Mouse (Mus musculus): ENCODE measurements around the gene Slc8a1. TPM values are rescaled to one million over a fixed set of nuclear protein-coding genes. Genes with fewer than 3 reads are reported as not detected.

Slc8a1 gene
- polyA plus RNA-seq, 1 experiment from 2014 or later: 17.2 TPM

DNA sequence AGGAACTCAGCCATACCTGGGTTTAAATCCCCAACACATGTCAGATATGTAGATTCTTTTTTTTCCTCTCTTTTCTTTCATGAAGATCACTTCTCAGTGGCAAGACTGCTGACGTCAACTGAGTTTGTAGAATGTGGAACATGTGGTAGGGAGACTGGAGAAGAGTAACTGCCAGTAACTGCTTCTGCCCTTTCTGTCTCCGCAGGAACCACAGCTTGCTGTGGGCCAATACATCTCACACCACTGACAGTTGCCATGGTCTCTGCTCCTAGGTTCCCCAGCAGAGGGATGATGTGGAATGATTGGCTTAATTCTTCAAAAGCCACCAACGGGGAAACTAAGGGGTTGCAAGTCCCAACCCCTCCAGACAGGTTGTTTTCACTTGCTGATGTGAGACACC, 33.4 kb downstream of the Slc8a1 start:
- no peak for ATAC-seq (replicated peaks)
- Histone ChIP-seq H3K27me3 (replicated peaks) (no peaks in the 10 kb centered on the region), H3K27ac (no peak overlapping the region), H3K4me1 (no peaks in the 10 kb centered on the region), H3K9me3 (no peaks in the 10 kb centered on the region), H3K4me3 (no peak overlapping the region), H3K9ac (no peak overlapping the region), H3K4me2 (no peak overlapping the region), H3K36me3 (replicated peaks) (no peaks in the 10 kb centered on the region)
- 53% methylated on average over 3 of the region's 3 CpGs for WGBS

DNA sequence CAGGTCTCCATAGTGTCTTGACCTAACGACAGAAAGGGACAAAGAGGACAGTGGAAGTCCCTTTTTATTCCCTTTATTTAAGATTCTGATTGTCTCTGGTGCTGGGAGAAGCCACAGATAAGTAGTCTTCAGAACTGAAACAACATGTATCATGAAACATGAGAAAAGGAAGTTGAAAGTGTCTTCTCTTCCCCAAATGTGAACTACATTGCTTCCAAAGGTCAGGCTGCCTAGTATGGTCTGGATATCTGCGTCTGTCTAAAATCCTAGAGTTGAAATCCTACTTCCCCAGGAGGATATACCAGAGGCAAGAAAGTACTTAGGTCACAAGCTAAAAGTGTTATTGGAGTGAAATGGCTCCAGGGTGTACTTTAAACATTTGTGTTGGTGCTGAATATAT, 34.9 kb downstream of the Slc8a1 start:
- Histone ChIP-seq H3K4me1 (peaks cover 5% of the 10 kb centered on the region; the same call in 1 of the 2 replicates), H3K4me2 (no peak overlapping the region), H3K4me3 (no peak overlapping the region), H3K9me3 (no peaks in the 10 kb centered on the region), H3K9ac (no peak overlapping the region), H3K27me3 (replicated peaks) (no peaks in the 10 kb centered on the region), H3K36me3 (replicated peaks) (no peaks in the 10 kb centered on the region), H3K27ac (no peak overlapping the region)
- 73% methylated on average over 2 of the region's 2 CpGs for WGBS
- no peak for ATAC-seq (replicated peaks)

DNA sequence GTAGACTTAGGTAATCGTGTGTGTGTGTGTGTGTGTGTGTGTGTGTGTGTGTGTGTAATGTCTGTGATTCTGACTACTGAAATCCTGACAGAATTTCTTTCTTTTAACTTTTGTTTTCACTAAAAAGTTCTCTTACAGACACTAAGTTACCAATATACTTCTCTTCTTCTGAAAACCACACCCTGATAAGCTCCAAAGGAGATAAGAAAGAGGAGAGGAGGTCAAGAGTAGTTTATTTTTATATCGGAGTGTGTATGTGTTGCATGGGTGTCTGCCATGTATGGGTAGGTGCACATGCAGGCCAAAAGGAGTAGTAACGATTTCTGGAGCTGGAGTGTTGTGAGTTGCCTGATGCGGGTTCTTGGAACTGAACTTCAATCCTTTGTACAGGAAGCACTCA, 36.5 kb downstream of the Slc8a1 start:
- Histone ChIP-seq H3K27ac (no peak overlapping the region), H3K27me3 (replicated peaks) (no peaks in the 10 kb centered on the region), H3K4me1 (peaks cover 5% of the 10 kb centered on the region; the same call in 1 of the 2 replicates), H3K36me3 (replicated peaks) (no peaks in the 10 kb centered on the region), H3K4me2 (no peak overlapping the region), H3K9me3 (no peaks in the 10 kb centered on the region), H3K9ac (no peak overlapping the region), H3K4me3 (no peak overlapping the region)
- WGBS: 90% methylated on average over 4 of the region's 4 CpGs
- ATAC-seq (replicated peaks): no peak

DNA sequence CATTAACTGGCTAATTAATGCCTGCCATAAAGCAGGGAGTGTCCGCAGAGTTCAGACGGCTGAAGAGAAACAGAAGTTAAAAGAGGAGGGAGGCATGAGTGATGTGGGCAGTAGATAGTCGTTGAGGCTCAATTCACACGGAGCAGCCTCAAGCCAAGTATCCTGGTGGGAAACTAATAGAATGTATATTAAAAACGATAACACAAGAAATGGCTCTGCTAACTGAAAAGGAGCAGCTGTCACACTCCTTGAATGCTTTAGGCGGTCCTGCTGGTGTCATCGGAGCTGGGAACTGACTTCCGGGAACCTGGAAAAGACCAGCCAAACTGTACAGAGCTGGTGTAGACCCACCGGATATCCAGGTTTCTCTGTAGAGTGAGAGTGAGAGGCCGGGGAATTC, 39.4 kb downstream of the Slc8a1 start:
- Histone ChIP-seq H3K4me2 (no peak overlapping the region), H3K27ac (no peak overlapping the region), H3K4me1 (peaks cover 5% of the 10 kb centered on the region; the same call in 1 of the 2 replicates), H3K27me3 (replicated peaks) (no peaks in the 10 kb centered on the region), H3K9me3 (no peaks in the 10 kb centered on the region), H3K36me3 (replicated peaks) (no peaks in the 10 kb centered on the region), H3K9ac (no peak overlapping the region), H3K4me3 (no peak overlapping the region)
- WGBS: 57% methylated on average over 10 of the region's 10 CpGs
- ATAC-seq (replicated peaks): no peak

DNA sequence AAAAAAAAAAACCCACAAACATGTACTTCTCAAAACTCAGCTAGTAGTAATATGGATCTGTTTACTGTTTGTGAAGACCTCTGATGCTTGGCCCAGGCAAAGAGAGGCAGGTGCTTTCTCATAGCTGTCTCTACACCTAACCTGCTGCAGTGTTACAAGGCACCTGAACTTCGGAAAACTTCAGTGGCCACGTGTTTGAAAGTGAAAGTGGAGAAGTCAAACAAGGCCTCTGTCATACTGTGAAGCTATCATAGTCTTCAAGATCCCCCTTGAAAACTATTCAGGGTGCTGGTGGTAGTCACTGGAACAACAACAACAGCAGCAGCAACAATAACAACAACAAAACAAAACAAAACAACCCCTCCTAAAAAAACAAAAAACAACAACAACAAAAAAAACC, 40.5 kb downstream of the Slc8a1 start:
- Histone ChIP-seq H3K9me3 (no peaks in the 10 kb centered on the region), H3K4me1 (peaks cover 5% of the 10 kb centered on the region; the same call in 1 of the 2 replicates), H3K4me3 (no peak overlapping the region), H3K4me2 (no peak overlapping the region), H3K36me3 (replicated peaks) (no peaks in the 10 kb centered on the region), H3K27me3 (replicated peaks) (no peaks in the 10 kb centered on the region), H3K27ac (no peak overlapping the region), H3K9ac (no peak overlapping the region)
- ATAC-seq (replicated peaks): no peak
- WGBS: 78% methylated on average over 2 of the region's 2 CpGs

DNA sequence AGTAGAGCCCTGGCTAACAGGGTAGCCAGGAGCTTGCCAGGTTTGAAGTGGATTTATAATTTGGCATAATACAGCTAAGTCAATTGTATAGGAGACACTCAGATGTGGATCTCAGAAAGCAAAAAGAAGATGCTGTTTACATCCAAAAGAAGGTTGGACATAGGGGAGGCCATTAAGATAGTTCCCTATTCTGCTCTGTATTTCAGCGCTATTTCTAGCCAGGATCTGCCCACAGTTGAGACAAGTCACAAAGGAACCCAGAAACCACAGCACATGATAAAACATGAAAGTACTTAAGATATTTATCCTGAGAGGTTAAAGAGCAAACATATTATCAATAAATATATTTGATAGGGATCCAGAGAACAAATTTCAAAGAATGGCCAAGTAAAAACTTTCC, 43.2 kb downstream of the Slc8a1 start:
- no peaks in the 10 kb centered on the region for H3K27me3 ChIP-seq (replicated peaks)
- H3K4me1 ChIP-seq: peaks cover 5% of the 10 kb centered on the region; the same call in 1 of the 2 replicates
- H3K27ac ChIP-seq: no peak overlapping the region
- ATAC-seq (replicated peaks): no peak
- no peaks in the 10 kb centered on the region for H3K36me3 ChIP-seq (replicated peaks)
- 91% methylated on average over 1 of the region's 1 CpGs for WGBS
- H3K4me2 ChIP-seq: no peak overlapping the region
- no peaks in the 10 kb centered on the region for H3K9me3 ChIP-seq
- no peak overlapping the region for H3K4me3 ChIP-seq
- H3K9ac ChIP-seq: no peak overlapping the region

DNA sequence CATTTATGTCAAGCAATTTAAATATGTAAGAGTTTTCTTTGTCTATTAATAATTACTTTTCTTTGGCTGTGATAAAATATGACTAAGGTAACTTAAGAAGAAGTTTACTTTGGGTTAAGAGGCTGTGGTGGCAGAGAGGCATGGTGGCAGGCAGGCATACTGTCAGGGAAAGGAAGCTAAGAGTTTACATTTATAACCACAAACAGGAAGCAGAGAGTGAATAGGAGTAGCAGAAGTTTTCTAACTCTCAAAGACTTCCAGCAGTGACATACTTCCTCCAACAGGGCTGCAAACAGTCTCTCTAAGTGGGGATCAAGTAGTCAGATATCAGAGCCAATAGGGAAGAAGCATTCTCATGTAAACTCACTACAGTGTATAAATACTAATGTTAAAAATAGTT, 58.6 kb downstream of the Slc8a1 start:
- Histone ChIP-seq H3K4me2 (no peak overlapping the region), H3K4me1 (no peaks in the 10 kb centered on the region), H3K27ac (no peak overlapping the region), H3K27me3 (replicated peaks) (no peaks in the 10 kb centered on the region), H3K36me3 (replicated peaks) (no peaks in the 10 kb centered on the region), H3K9me3 (no peaks in the 10 kb centered on the region), H3K9ac (no peak overlapping the region), H3K4me3 (no peak overlapping the region)
- no peak for ATAC-seq (replicated peaks)

DNA sequence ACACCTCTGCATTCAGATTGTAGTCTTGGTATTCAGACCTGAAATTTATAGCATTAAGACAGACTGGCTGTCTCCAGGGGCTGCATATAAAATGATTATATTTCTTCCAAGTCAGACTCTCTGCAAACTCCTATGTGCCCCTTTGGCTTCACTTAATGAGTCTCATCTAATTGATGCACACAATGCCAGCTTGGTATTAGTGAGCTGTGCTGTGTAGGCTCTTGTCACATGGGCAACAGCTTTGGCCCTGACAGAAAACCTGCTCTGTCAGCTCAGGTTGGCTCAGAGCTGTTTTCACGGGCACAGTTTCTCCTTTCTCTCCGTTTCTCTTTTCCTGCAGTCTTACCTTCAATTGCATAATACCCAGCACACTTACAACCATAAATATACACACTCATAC, 60.7 kb downstream of the Slc8a1 start:
- peaks cover 8% of the 10 kb centered on the region for H3K27me3 ChIP-seq (replicated peaks)
- no peak overlapping the region for H3K27ac ChIP-seq
- H3K36me3 ChIP-seq (replicated peaks): no peaks in the 10 kb centered on the region
- no peak overlapping the region for H3K4me2 ChIP-seq
- no peaks in the 10 kb centered on the region for H3K9me3 ChIP-seq
- H3K4me3 ChIP-seq: no peak overlapping the region
- no peak overlapping the region for H3K9ac ChIP-seq
- ATAC-seq (replicated peaks): no peak
- WGBS: 64% methylated on average over 2 of the region's 2 CpGs
- H3K4me1 ChIP-seq: no peaks in the 10 kb centered on the region

DNA sequence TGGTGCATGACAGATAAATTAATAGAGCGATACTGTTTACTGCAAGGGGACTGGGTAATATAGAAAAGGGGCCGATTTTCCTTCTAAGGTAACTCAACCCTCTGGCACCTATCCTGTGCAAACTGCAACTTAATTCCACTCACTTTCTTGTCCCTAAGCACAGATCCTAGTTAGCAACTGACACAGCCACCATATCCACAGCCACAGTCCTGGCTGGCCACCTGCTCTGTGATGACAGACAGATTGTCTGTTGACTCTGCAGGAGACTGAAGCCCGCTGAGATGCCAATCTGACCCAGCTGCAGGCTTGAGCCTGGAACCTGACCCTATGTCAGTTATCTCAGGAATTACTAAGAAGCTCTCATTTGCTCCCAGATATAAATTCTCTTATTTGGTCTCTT, 62.0 kb downstream of the Slc8a1 start:
- Histone ChIP-seq H3K4me1 (peaks cover 6% of the 10 kb centered on the region), H3K4me2 (no peak overlapping the region), H3K4me3 (no peak overlapping the region), H3K27ac (no peak overlapping the region), H3K9ac (no peak overlapping the region), H3K27me3 (replicated peaks) (peaks cover 19% of the 10 kb centered on the region), H3K36me3 (replicated peaks) (no peaks in the 10 kb centered on the region), H3K9me3 (no peaks in the 10 kb centered on the region)
- ATAC-seq (replicated peaks): no peak
- WGBS: 69% methylated on average over 3 of the region's 3 CpGs

DNA sequence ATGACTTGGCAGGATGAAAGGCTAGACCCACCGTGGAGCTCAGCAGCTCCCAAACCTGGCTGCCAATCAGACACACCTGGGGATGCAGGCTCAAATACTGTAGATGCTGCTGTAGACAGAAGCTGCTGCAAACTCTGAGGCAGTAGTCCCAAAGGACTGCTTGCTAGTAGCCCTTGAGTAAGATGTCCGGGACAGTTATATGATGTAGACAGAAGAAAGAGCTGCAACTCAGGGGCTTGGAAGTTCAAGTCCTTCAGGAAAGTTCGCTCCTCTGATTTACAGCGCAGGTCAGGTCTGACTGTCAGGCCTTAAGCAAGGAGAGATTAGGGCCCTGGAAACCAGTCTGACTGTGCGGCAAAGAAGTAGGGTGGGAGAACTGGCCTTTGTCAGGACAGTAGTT, 66.9 kb downstream of the Slc8a1 start:
- Histone ChIP-seq H3K4me1 (peaks cover 38% of the 10 kb centered on the region), H3K4me3 (peak overlapping the region; percentile 89), H3K9ac (no peak overlapping the region), H3K9me3 (no peaks in the 10 kb centered on the region), H3K27me3 (replicated peaks) (peaks cover 21% of the 10 kb centered on the region), H3K4me2 (peak overlapping the region; percentile 85), H3K27ac (peak overlapping the region; percentile 99; the same call in 1 of the 2 replicates), H3K36me3 (replicated peaks) (no peaks in the 10 kb centered on the region)
- WGBS: 8% methylated on average over 5 of the region's 5 CpGs
- ATAC-seq (replicated peaks): no peak

DNA sequence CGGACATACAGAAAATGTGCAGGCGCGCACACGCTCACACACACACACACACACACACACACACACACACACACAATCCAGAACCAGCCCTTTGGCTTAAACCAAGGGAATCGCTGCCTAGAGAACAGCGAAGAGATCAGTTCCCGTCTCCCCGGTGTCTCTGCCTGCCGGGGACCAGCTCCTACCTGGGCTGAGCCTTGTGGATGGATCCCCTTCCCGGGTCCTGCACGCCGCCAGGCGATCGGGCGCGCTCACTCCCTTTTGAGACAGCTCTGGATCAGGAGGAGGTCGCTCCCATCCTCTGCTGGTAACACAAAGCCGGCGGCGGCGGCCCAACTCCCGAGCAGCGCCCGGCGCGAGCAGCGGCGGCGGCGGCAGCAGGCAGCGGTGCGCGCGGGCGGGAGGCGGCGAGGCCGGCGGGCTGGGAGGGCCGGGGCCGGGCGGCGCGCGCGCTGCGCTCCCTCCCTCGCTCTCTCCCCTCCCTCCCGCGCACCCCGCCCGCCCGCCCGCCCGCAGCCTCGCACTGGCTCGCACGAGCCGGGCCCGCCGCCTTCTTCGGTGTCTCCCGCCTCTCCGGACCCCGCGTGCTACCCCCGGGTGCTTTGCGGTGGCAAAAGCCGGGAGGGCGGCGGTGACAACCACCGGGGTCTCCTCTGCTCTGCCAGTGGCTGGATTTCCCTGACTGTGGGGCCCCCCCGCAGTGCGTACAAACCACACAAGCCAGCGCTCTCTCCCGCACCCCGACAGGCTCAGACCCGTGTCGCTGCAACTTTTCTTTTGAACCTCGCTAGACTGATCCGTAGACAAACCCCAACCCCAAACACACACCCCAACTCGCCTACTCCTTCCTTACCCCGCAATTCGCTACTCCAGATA, 68.1 kb downstream of the Slc8a1 start:
- peaks cover 21% of the 10 kb centered on the region for H3K27me3 ChIP-seq (replicated peaks)
- ATAC-seq (replicated peaks): peak; percentile 87
- H3K36me3 ChIP-seq (replicated peaks): no peaks in the 10 kb centered on the region
- H3K4me1 ChIP-seq: peaks cover 38% of the 10 kb centered on the region
- peak overlapping the region; percentile 85 for H3K4me2 ChIP-seq
- WGBS: under 1% methylated on average over 61 of the region's 84 CpGs
- no peaks in the 10 kb centered on the region for H3K9me3 ChIP-seq
- peak overlapping the region; percentile 89 for H3K4me3 ChIP-seq
- H3K27ac ChIP-seq: peak overlapping the region; percentile 99
- peak overlapping the region; percentile 98 for H3K9ac ChIP-seq

DNA sequence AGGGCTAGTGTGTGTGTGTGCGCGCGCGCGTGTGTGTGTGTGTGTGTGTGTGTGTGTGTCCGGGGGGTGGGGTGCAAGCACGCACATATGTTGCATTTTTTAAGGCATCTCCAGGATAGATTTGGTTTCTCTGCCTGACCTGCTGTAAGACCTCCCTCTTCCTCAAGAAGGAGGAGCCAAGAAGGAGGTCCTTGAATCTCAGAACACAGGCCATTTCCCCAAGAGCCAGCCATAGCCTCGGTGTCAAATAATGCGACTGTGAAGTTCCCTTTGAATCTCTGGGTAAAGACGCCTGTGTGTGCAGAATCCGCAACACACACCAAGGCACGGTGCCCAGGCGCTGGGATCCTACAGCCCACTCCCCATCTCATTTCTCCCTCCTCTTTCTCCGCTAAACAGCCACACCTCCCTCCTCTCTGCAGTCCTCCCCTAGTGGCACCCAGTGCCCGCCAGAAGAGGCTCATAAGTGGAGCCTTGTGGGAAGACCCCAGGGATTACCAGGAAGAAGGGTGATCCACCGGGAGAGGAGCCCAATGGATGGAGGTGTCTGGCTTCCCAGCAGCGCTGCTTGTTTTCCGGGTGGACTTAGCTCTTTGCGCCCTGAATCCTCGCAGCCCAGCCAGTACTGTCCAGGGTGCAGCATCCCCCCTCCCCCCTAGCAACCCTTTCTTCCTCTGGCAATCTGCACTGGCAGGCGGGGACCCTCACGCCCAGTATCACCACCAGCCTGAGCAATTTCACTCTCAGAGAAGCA, 68.9 kb downstream of the Slc8a1 start:
- Histone ChIP-seq H3K4me2 (peak overlapping the region; percentile 85), H3K27me3 (replicated peaks) (peaks cover 21% of the 10 kb centered on the region), H3K4me3 (peak overlapping the region; percentile 89), H3K27ac (peak overlapping the region; percentile 99), H3K9me3 (no peaks in the 10 kb centered on the region), H3K9ac (peak overlapping the region; percentile 98), H3K4me1 (peaks cover 38% of the 10 kb centered on the region), H3K36me3 (replicated peaks) (no peaks in the 10 kb centered on the region)
- 0% methylated on average over 22 of the region's 22 CpGs for WGBS
- peak; percentile 88 for ATAC-seq (replicated peaks)

All from midbrain, embryonic 15.5 days (tissue).